Mouse (Mus musculus): Measurements from ENCODE around the gene Mob3a.

Mob3a gene

DNA sequence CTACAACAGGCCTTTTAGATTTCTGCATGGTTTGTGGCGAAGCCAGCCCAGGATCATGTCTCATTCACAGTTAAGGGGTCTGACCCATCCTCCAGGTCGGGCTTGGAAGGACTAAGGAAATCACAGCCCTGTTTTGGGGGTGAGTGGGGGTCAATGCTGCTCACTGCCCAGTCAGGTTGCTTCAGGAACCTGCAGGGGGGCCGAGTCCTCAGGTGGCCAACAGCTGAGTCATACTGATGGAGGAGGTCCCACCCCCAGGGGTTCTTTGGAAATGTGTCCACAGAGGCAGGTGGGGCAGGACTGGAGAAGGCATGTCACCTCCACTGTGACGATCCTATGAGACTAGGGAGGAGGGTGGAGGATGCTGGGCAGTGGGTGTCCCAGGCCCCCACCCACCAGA lies 36.3 kb downstream of the Mob3a start:
- peaks cover 26% of the 10 kb centered on the region for H3K36me3 ChIP-seq (ENCODE audit: control insufficient read depth, insufficient read depth, low read length, poor library complexity, severe bottlenecking)
- H3K27me3 ChIP-seq (ENCODE audit: control insufficient read depth, insufficient read depth, low read length, poor library complexity, severe bottlenecking): no peaks in the 10 kb centered on the region
- DNase-seq (ENCODE audit: low read depth, low spot score): no peak

DNA sequence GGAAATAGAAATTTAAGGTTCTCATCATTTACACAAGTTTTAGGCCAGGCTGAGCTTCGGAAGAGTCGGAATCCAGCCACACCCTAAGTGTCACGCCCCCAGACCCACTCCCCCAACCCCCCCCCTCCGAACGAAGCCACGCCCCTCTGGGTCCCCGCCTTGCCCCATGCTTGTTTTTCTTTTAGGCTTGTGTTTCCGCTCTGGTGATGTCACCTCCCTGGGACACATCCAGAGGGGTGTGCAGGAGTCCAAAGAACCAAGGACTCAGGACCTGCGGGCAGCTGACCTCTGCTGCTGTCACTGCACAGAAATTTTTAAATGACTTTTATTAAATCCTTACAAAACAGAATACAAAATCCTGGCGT lies 36.8 kb downstream of the Mob3a start:
- no peaks in the 10 kb centered on the region for H3K27me3 ChIP-seq (ENCODE audit: control insufficient read depth, insufficient read depth, low read length, poor library complexity, severe bottlenecking)
- H3K36me3 ChIP-seq (ENCODE audit: control insufficient read depth, insufficient read depth, low read length, poor library complexity, severe bottlenecking): peaks cover 26% of the 10 kb centered on the region
- DNase-seq (ENCODE audit: low read depth, low spot score): no peak

DNA sequence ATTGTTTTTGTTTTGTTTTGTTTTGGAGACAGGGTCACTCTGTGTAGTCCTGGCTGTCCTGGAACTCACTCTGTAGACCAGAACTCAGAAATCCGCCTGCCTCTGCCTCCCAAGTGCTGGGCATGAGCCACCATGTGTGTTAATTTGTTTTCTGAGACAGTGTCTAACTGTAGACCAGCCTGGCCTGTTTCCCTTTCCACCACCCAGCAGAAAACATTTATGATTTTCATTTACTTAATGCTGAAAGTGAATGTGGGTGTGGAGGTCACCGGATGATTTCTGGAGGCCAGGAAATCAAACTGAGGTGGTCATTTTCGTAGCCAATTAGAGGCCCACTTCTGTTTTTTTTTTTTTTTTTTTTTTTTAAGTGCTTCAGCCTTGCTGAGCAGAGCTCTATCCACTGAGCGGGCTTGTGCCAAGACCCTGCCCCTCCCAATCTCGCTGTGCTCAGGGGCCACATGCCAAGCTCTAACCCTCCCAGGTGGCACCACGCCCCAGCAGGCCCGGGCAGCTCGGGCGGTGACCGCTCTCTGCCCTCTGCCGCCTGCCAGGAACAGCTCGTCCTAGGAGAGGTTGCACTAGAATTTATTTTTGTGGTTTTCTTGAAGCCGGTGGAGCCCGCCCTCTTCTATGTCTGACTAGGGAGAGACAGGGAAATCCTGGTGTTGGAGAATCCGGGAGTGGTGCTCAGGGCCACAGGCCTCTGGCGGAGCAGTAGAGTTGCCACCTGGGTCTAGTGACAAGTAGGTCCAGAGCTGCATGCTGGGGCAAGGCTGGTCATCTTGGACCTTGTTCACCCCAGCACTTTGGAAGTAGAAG lies 37.4 kb downstream of the Mob3a start:
- Histone ChIP-seq H3K36me3 (ENCODE audit: control insufficient read depth, insufficient read depth, low read length, poor library complexity, severe bottlenecking) (peaks cover 25% of the 10 kb centered on the region), H3K27me3 (ENCODE audit: control insufficient read depth, insufficient read depth, low read length, poor library complexity, severe bottlenecking) (no peaks in the 10 kb centered on the region)
- DNase-seq (ENCODE audit: low read depth, low spot score): peak; percentile 38

DNA sequence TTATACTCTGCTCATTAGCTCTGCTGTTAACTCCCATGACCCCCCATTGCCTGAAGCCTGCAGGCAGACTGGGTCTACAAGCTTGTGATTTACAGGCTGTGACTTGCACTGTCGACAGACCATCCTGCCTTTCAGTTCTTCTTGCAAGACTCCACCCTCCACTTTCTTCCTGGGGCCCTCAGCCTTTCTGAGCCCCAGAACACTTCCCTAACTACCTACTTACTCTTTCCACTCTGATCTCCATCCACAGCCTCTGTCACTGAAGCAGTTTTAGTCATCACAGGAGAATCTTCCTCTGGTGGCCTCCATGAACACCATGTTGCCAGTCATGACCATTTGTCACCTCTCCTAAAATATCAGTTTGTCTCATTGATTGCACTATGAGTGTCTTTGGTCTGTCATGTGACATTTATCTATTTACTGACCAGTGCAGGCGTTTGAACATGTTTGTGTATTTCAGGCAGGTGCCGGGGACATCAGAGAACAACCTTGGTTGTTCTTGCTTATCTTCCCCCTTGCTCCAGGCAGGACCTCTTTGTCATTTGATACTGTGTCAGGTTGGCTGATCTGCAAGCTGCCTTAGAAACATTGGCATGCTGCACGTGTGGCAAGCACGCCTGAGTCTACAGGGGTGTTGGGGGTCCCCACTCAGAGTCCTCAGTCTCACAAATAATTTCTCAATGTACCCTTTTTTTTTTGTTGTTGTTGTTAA lies 38.1 kb downstream of the Mob3a start:
- Histone ChIP-seq H3K27me3 (ENCODE audit: control insufficient read depth, insufficient read depth, low read length, poor library complexity, severe bottlenecking) (no peaks in the 10 kb centered on the region), H3K36me3 (ENCODE audit: control insufficient read depth, insufficient read depth, low read length, poor library complexity, severe bottlenecking) (peaks cover 20% of the 10 kb centered on the region)
- peak; percentile 66 for DNase-seq (ENCODE audit: low read depth, low spot score)

DNA sequence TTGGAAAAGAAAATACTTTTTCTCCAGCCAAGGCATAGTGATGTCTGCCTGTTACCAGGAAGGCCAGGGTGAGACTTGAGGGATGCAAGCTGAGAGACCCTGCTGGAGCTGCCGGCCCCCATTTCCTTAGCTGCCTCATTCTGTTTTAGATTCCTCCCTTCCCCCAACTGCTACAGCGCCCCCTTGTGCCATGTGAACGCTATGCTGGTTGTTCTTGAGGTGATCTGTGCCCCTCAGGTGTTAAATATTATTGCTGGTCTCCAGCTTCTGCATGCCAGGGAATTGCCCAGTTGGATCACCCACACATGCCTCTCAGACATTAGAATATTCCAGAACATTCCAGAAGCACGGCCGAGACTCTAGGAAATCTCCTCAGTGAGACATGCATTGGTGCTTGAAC lies 40.6 kb downstream of the Mob3a start:
- peak; percentile 84 for DNase-seq (ENCODE audit: low read depth, low spot score)
- H3K36me3 ChIP-seq (ENCODE audit: control insufficient read depth, insufficient read depth, low read length, poor library complexity, severe bottlenecking): peaks cover 3% of the 10 kb centered on the region; the same call in 1 of the 2 replicates
- no peaks in the 10 kb centered on the region for H3K27me3 ChIP-seq (ENCODE audit: control insufficient read depth, insufficient read depth, low read length, poor library complexity, severe bottlenecking)

DNA sequence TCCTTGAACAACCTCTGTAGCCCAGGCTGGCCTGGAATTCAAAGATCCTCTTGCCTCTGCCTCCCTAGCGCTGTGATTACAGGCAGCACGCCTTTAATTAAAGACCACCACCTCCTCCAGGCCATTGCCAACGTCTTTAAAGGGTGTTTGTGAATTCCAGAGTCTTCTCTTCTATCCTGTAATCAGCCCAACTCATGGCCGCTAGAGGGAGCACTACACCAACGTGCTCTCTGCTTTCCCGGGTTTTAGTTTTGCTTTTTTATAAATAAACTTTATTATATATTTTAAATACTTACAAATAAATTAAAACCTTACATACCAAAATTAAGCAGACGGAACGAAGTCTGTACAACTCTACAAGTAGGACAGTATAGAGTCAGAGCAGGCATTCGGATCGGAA lies 42.6 kb downstream of the Mob3a start:
- peak; percentile 80 for DNase-seq (ENCODE audit: low read depth, low spot score)
- no peaks in the 10 kb centered on the region for H3K36me3 ChIP-seq (ENCODE audit: control insufficient read depth, insufficient read depth, low read length, poor library complexity, severe bottlenecking)
- no peaks in the 10 kb centered on the region for H3K27me3 ChIP-seq (ENCODE audit: control insufficient read depth, insufficient read depth, low read length, poor library complexity, severe bottlenecking)

DNA sequence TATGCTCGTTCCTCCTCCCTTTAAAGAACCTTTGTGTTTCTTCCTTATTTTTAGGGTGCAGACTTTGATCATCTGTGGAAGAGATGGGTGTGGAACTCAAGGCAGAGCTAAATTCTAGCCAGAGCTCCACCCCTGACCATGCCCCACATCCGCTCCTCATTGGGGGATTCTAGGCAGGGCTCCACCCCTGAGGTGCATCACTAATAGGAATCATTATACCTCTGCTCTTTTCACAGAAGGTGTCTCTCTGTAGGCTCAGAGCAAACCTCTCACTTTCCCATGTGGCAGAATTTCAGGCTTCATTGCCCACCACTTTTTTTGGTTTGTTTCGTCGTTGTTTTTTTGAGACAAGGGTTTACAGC lies 43.0 kb downstream of the Mob3a start:
- Histone ChIP-seq H3K36me3 (ENCODE audit: control insufficient read depth, insufficient read depth, low read length, poor library complexity, severe bottlenecking) (no peaks in the 10 kb centered on the region), H3K27me3 (ENCODE audit: control insufficient read depth, insufficient read depth, low read length, poor library complexity, severe bottlenecking) (no peaks in the 10 kb centered on the region)
- peak; percentile 74 for DNase-seq (ENCODE audit: low read depth, low spot score)

DNA sequence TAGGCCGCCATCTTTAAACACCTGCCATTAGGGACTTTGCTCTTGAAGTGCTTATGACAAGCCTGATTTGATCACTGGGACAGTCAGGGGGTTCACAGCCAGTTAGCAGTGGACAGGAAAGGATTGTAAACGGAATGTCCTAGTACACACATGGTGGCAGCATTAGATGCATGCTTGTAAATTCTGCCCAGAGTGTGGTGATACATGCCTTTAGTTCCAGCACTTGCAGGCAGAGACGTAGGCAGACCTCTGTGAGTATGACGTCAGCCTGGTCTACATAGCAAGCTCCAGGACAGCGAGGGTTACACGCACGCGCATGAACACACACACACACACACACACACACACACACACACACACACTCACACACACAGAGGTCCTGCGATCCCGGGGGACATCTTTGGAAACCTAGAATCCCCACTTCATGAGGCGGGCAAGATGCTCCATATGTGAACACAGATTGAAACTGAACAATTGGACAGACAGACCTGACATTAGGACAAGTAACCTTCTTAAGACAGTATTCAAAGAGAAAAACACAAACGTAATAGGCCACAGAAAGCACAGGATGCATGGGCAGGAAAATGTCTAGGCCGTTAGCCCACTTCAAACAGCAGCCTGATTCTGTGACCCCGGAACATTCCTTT lies 43.5 kb downstream of the Mob3a start:
- Histone ChIP-seq H3K36me3 (ENCODE audit: control insufficient read depth, insufficient read depth, low read length, poor library complexity, severe bottlenecking) (no peaks in the 10 kb centered on the region), H3K27me3 (ENCODE audit: control insufficient read depth, insufficient read depth, low read length, poor library complexity, severe bottlenecking) (no peaks in the 10 kb centered on the region)
- DNase-seq (ENCODE audit: low read depth, low spot score): peak; percentile 45

DNA sequence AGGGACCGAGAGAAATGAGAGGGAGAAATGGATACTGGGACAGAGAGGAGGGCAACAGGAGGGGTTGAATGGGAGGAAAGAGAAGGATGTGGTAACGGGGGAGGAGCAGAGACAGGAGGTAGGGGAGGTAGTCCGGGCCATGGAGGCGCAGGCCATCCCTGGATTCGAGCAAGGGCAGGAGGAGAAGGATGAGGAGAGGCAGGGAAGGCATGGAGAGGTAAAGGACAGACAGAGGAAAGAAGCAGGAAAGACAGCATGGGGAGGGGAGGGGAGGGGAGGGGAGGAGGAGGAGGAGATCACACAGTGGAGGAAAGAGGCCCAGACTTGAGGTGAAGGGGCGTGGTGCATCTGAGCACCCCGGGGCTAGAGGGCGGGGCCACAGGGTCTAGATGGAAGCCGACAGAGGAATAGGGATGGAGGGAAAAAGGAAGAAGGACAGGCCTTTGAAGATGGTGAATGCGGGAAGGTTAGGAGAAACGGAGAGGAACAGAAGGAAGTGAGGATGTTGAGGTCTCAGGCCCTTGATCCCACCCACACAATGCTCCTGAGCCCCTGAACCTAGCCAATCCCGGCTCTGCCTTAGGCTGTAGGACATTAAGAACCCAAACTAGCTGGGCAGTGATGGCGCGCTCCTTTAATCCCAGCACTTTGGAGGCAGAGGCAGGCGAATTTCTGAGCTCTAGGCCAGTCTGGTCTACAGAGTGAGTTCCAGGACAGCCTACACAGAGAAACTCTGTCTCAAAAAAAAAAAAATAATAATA lies 44.7 kb downstream of the Mob3a start, which contains the start of gene Btbd2:
Gene Btbd2 (minus strand): TSS at position 209 of the 761 bp plus-strand sequence.
- Histone ChIP-seq H3K36me3 (ENCODE audit: control insufficient read depth, insufficient read depth, low read length, poor library complexity, severe bottlenecking) (no peaks in the 10 kb centered on the region), H3K27me3 (ENCODE audit: control insufficient read depth, insufficient read depth, low read length, poor library complexity, severe bottlenecking) (no peaks in the 10 kb centered on the region)
- DNase-seq (ENCODE audit: low read depth, low spot score): no peak

DNA sequence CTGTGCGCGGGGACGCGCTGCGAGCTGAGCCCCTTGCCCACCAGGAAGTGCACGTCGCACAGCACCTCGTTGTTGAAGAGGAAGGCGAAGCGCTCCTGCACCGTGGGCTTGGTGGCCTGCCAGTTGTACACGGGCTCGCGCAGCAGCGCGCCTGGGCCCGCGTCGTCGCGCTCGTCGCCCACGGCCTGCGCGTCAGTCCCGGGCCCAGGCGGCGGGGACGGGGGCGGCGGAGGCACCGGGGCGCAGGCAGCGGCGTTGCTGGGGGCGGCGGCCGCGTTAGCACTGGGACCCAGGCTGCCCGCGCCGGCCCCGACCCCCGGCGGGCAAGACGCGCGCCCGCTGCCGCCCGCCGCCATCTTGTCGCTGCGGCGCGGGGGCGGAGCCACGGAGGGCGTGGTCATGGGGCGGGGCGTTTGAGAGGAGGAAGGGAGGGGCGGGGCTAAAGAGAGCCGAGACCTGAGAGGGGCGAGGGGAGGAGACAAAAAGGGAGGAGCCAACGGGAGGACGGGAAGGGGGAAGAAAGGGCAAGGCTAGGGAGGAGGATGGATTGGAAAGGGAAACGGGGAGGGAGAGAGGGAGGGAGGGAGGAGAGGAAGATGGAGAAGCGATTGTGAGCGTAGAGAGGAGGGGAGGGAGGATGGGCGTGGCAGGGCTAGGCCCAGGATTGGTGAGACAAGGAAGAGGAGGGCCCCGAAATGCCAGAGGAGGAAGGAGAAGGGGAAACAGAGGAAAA lies 45.5 kb downstream of the Mob3a start:
- H3K27me3 ChIP-seq (ENCODE audit: control insufficient read depth, insufficient read depth, low read length, poor library complexity, severe bottlenecking): no peaks in the 10 kb centered on the region
- peak; percentile 95 for DNase-seq (ENCODE audit: low read depth, low spot score)
- H3K36me3 ChIP-seq (ENCODE audit: control insufficient read depth, insufficient read depth, low read length, poor library complexity, severe bottlenecking): no peaks in the 10 kb centered on the region

DNA sequence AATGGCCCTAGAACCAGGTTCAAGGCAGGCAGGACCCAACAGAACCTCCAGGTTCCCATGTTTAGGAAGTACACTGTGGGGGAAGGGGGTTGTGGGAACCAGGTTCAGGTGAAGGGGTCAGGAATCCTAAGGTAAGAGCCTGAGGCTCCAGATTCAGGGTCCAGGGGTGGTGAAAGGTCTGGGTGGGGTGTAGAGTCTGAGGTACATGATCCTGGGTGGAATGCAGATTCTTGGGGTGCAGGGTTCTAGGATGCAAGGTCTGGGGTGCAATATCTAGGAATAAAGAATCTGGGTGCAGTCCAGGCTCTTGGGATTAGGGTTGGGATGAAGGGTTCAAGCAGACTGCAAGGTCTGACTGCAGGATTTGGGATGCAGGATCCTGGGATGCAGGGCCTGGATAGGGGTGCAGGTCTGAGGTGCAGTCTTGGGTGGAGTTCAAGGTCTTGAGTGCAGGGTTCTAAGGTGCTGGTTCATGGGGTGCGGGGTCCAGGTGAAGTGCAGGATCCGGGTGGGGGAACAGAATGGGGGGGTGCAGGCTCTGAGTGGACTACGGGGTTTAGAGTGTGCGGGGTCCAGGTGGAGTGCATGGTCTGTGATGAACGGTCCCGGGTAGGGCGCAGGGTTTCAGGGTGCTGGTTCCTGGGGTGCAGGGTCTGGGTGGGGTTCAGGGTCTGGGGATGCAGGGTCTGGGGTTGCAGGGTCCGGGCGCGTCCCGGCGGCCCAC lies 46.2 kb downstream of the Mob3a start:
- H3K36me3 ChIP-seq (ENCODE audit: control insufficient read depth, insufficient read depth, low read length, poor library complexity, severe bottlenecking): no peaks in the 10 kb centered on the region
- no peaks in the 10 kb centered on the region for H3K27me3 ChIP-seq (ENCODE audit: control insufficient read depth, insufficient read depth, low read length, poor library complexity, severe bottlenecking)
- DNase-seq (ENCODE audit: low read depth, low spot score): no peak

DNA sequence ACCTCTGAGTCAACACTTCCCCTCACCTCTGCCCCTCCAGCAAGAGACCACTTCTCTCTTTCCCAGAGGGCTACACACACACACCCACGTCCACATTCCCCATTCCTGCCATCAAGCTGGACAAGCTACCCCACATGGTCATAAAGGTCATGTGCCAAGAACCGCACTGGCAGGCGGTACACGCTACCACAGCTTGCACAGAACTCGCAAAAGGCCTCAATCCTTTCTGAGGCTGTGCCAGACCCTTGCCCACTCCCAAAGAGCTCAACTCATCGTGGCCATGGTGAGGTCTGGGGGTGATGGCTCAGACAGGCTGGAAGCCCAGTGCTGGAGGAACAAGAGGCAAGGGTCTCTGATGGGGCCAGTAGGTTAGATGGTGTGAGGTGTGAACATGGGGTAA lies 46.9 kb downstream of the Mob3a start:
- DNase-seq (ENCODE audit: low read depth, low spot score): no peak
- no peaks in the 10 kb centered on the region for H3K36me3 ChIP-seq (ENCODE audit: control insufficient read depth, insufficient read depth, low read length, poor library complexity, severe bottlenecking)
- no peaks in the 10 kb centered on the region for H3K27me3 ChIP-seq (ENCODE audit: control insufficient read depth, insufficient read depth, low read length, poor library complexity, severe bottlenecking)

DNA sequence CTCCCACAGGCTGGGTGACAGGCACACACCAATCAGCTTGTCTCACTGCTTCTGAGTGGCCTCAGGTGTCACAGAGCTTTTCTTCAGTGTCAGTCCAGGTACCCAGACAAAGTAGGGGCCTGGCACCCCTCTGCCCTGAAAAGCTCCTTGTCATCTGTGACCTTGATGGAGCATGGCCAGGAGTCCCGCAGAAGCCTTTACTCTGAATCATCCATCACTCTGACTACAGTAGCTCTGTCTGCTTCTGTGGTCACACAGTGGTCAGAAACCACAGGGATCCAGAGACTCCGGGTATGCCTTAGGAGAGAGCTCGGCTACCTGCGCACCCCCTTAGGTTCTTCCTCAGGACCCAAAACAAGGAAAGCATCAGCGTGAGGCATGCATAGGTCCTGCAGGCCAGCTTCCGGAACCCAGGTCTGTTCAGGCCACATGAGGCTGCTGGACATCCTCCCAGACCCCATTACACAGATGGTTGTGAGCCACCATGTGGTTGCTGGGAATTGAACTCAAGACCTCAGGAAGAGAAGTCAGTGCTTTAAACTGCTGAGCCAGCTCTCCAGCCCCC lies 48.5 kb downstream of the Mob3a start:
- DNase-seq (ENCODE audit: low read depth, low spot score): no peak
- no peaks in the 10 kb centered on the region for H3K36me3 ChIP-seq (ENCODE audit: control insufficient read depth, insufficient read depth, low read length, poor library complexity, severe bottlenecking)
- no peaks in the 10 kb centered on the region for H3K27me3 ChIP-seq (ENCODE audit: control insufficient read depth, insufficient read depth, low read length, poor library complexity, severe bottlenecking)

Measured in splenic B cell, adult 2 months (primary cell).